Mouse (Mus musculus) lung, postnatal 4 days (tissue): ENCODE data around the gene Rapgef6.

Source experiments
- DNase-seq, 2 experiments: peaks; one replicate each; pipeline ENCODE4 v3.0.0; 2021

Gene Rapgef6

GRCm38 (mm10) chr11:54739012-54739750 is 216.5 kb downstream of the Rapgef6 start:
- no peak for DNase-seq

GRCm38 (mm10) chr11:54741330-54741729 is 218.7 kb downstream of the Rapgef6 start:
- DNase-seq = no peak

- DNase-seq = no peak
Observed at GRCm38 (mm10) chr11:54744231-54744630, 221.6 kb downstream of the Rapgef6 start.
